Mouse (Mus musculus) CH12.LX (cell line): Measurements from ENCODE around the gene Sgms1. TPM values are rescaled to one million over a fixed set of nuclear protein-coding genes. Genes with fewer than 3 reads are reported as not detected.

ENCODE experiments used
- DNase-seq: peaks from one replicate; pipeline ENCODE4 v3.0.0-alpha.2; 2013; ENCODE audit errors: extremely low read depth
- H3K27ac ChIP-seq: 2 replicates; pipeline ENCODE4 v1.5.1; 2012; ENCODE audit warnings: low read depth, mild to moderate bottlenecking, control low read depth, moderate library complexity; ENCODE audit not compliant: insufficient read depth
- H3K27me3 ChIP-seq: replicated peaks from 2 replicates; pipeline ENCODE3; 2012; ENCODE audit warnings: inconsistent platforms
- H3K36me3 ChIP-seq, 2 experiments: replicated peaks in 1 of 2; 2 replicates each; pipeline versions ENCODE3 to v1.6.1; 2012; ENCODE audit warnings: inconsistent platforms in 1 of 2, low read length in 1 of 2, mild to moderate bottlenecking in 1 of 2, mixed read lengths in 1 of 2, moderate library complexity in 1 of 2; ENCODE audit not compliant: control insufficient read depth in 1 of 2, insufficient read depth in 1 of 2
- H3K4me1 ChIP-seq, 2 experiments: 2 replicates each; pipeline ENCODE4 v1.6.1; 2012; ENCODE audit warnings: inconsistent platforms in 1 of 2, moderate library complexity in 1 of 2; ENCODE audit not compliant: insufficient read depth in 2 of 2, control insufficient read depth in 1 of 2
- H3K4me2 ChIP-seq: 2 replicates; pipeline ENCODE4 v1.6.1; 2012; ENCODE audit warnings: low read depth, mild to moderate bottlenecking, control low read depth; ENCODE audit not compliant: poor library complexity, insufficient read depth, severe bottlenecking
- H3K4me3 ChIP-seq, 3 experiments: fragments of 150-350 bp in 1 of 3; sonication (generic) in 1 of 3; replicated peaks in 1 of 3; 2 replicates each; pipeline versions ENCODE3 to v1.5.1; 2011 to 2012; ENCODE audit warnings: low read depth in 2 of 3, low read length in 2 of 3, mild to moderate bottlenecking in 2 of 3, moderate library complexity in 2 of 3, control low read depth in 1 of 3, improper control_type of control experiment in 1 of 3, inconsistent platforms in 1 of 3, mixed read lengths in 1 of 3; ENCODE audit not compliant: poor library complexity in 1 of 3
- H3K79me2 ChIP-seq: replicated peaks from 2 replicates; pipeline ENCODE4 v1.6.1; 2012; ENCODE audit warnings: mild to moderate bottlenecking, moderate library complexity; ENCODE audit not compliant: control insufficient read depth, poor library complexity, insufficient read depth, severe bottlenecking; ENCODE audit errors: extremely low read depth
- H3K9ac ChIP-seq: 2 replicates; pipeline ENCODE4 v1.6.1; 2012; ENCODE audit warnings: low read depth, mild to moderate bottlenecking, control low read depth, moderate library complexity; ENCODE audit not compliant: insufficient read depth
- H3K9me3 ChIP-seq: replicated peaks from 2 replicates; pipeline ENCODE3; 2012; ENCODE audit warnings: low read length, inconsistent platforms, mixed read lengths
- E2F4 ChIP-seq: IDR thresholded peaks from 2 replicates; pipeline ENCODE4 v1.6.1; 2011; ENCODE audit warnings: low read depth, low read length, improper control_type of control experiment; ENCODE audit not compliant: insufficient replicate concordance
- ELF1 ChIP-seq: IDR thresholded peaks from 2 replicates; pipeline ENCODE4 v1.6.1; 2014; ENCODE audit warnings: low read depth, mild to moderate bottlenecking, inconsistent platforms, low read length, improper control_type of control experiment
- HCFC1 ChIP-seq: IDR thresholded peaks from 2 replicates; pipeline ENCODE4 v1.6.1; 2012; ENCODE audit warnings: low read depth, mild to moderate bottlenecking, inconsistent platforms, low read length, improper control_type of control experiment
- IRF4 ChIP-seq: IDR thresholded peaks from 2 replicates; pipeline ENCODE4 v1.6.1; 2014; ENCODE audit warnings: low read depth, mild to moderate bottlenecking, inconsistent platforms, low read length, improper control_type of control experiment
- KAT2A ChIP-seq: IDR thresholded peaks from 2 replicates; pipeline ENCODE4 v1.6.1; 2012; ENCODE audit warnings: low read length, improper control_type of control experiment, inconsistent platforms; ENCODE audit not compliant: insufficient replicate concordance
- MAFK ChIP-seq: IDR thresholded peaks from 2 replicates; pipeline ENCODE4 v1.6.1; 2011; ENCODE audit warnings: low read length, improper control_type of control experiment; ENCODE audit not compliant: insufficient replicate concordance
- MAZ ChIP-seq: IDR thresholded peaks from 2 replicates; pipeline ENCODE4 v1.6.1; 2012; ENCODE audit warnings: low read depth, mild to moderate bottlenecking, inconsistent platforms, low read length, improper control_type of control experiment, moderate library complexity
- MEF2A ChIP-seq: IDR thresholded peaks from 2 replicates; pipeline ENCODE4 v1.6.1; 2014; ENCODE audit warnings: low read depth, mild to moderate bottlenecking, inconsistent platforms, low read length, improper control_type of control experiment, borderline replicate concordance
- MYC ChIP-seq: IDR thresholded peaks from 2 replicates; pipeline ENCODE4 v1.6.1; 2011; ENCODE audit warnings: low read depth, mild to moderate bottlenecking, improper control_type of control experiment, low read length
- NELFE ChIP-seq: IDR thresholded peaks from 2 replicates; pipeline ENCODE4 v1.6.1; 2011; ENCODE audit warnings: low read depth, low read length, improper control_type of control experiment
- RAD21 ChIP-seq: IDR thresholded peaks from 2 replicates; pipeline ENCODE4 v1.6.1; 2011; ENCODE audit warnings: low read depth, mild to moderate bottlenecking, low read length, improper control_type of control experiment, moderate library complexity
- RCOR1 ChIP-seq: conservative IDR thresholded peaks from 2 replicates; pipeline ENCODE4 v1.6.1; 2012; ENCODE audit warnings: low read depth, mild to moderate bottlenecking, inconsistent platforms, low read length, improper control_type of control experiment
- SIN3A ChIP-seq: IDR thresholded peaks from 2 replicates; pipeline ENCODE4 v1.6.1; 2012; ENCODE audit warnings: low read length, improper control_type of control experiment, inconsistent platforms
- TBP ChIP-seq: conservative IDR thresholded peaks from 2 replicates; pipeline ENCODE4 v1.6.1; 2011; ENCODE audit warnings: low read depth, low read length, improper control_type of control experiment
- UBTF ChIP-seq: IDR thresholded peaks from 2 replicates; pipeline ENCODE4 v1.6.1; 2012; ENCODE audit warnings: low read depth, mild to moderate bottlenecking, inconsistent platforms, low read length, improper control_type of control experiment, moderate library complexity
- ZKSCAN1 ChIP-seq: IDR thresholded peaks from 2 replicates; pipeline ENCODE4 v1.6.1; 2012; ENCODE audit warnings: low read depth, inconsistent platforms, low read length, improper control_type of control experiment, borderline replicate concordance
- dilution Hi-C: fragments of 300-500 bp; cut with MboI; formaldehyde crosslinking; loops from 2 replicates; pipeline ENCODE4 v1.14.3; 2020; ENCODE audit warnings: low sequenced_read_pairs; ENCODE audit not compliant: extremely low pct_unique_long_range_greater_than_20kb, extremely low pct_ligation_motif_present
- in situ Hi-C: fragments of 300-500 bp; cut with MboI; formaldehyde crosslinking; loops from 3 replicates; pipeline ENCODE4 v1.14.3; 2019; ENCODE audit warnings: low sequenced_read_pairs, low pct_ligation_motif_present, low pct_unique_long_range_greater_than_20kb, mixed read lengths
- polyA plus RNA-seq: library from polyadenylated mRNA; unstranded; fragments of >175 nt; gene quantifications from 2 replicates; pipeline ENCODE4 v1.2.1, GENCODE M21; 2012; ENCODE audit warnings: low read depth; ENCODE audit not compliant: insufficient read length
- total RNA-seq, 2 experiments: library from RNA; depleted of rRNA; stranded (reverse); fragments of 300-350 nt in 1 of 2; fragments of >200 nt in 1 of 2; gene quantifications; 2 replicates each; pipeline ENCODE4 v1.2.3; 2012 to 2014

Sgms1 gene
- total and polyA plus RNA-seq, 3 experiments: 1.4 to 1.8 (median 1.8) TPM

DNA sequence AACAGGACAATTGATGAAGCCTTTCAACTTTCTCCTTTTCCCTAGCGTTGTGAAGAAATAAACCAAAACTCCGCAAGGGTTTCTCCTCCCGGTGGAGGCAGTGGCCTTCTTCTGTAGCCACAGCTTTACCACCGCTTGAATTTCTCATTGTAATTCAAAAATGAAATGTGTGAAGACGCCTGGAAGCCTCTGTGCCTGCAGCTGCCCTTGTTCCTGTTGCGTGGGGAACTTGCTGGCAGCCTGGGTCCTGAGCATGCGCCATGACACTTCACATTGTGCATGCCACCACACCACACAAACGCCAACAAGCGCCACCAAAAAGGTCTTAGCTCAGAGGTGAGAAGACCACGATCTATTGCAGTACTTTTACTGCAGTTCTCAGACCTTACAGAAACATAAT lies 158.2 kb downstream of the Sgms1 start:
- DNase-seq: no peak
- TF ChIP-seq NELFE: no peak
- no peak for TF ChIP-seq MEF2A
- no peak for TF ChIP-seq ZKSCAN1
- in situ Hi-C loops (no loop called here), dilution Hi-C loops (no loop called here)
- H3K27me3 ChIP-seq: no peaks in the 10 kb centered on the region
- no peak overlapping the region for H3K4me3 ChIP-seq
- H3K36me3 ChIP-seq: no peaks in the 10 kb centered on the region
- no peak overlapping the region for H3K27ac ChIP-seq
- no peaks in the 10 kb centered on the region for H3K79me2 ChIP-seq
- H3K9ac ChIP-seq: no peak overlapping the region
- no peaks in the 10 kb centered on the region for H3K9me3 ChIP-seq
- no peak overlapping the region for H3K4me2 ChIP-seq
- peaks cover 0 to 23% of the 10 kb centered on the region in 2 experiments; a peak in 3 of 4 replicates for H3K4me1 ChIP-seq

- Histone ChIP-seq H3K4me1 (peaks cover 0 to 23% of the 10 kb centered on the region in 2 experiments; a peak in 3 of 4 replicates), H3K27ac (no peak overlapping the region), H3K9ac (no peak overlapping the region), H3K9me3 (peaks cover under 1% of the 10 kb centered on the region), H3K4me2 (no peak overlapping the region), H3K36me3 (no peaks in the 10 kb centered on the region), H3K4me3 (no peak overlapping the region), H3K27me3 (no peaks in the 10 kb centered on the region), H3K79me2 (no peaks in the 10 kb centered on the region)
- TF ChIP-seq E2F4 (no peak), MAFK (no peak), HCFC1 (no peak), MAZ (no peak), RAD21 (no peak), UBTF (no peak), IRF4 (no peak), MYC (no peak), KAT2A (no peak), ELF1 (no peak), SIN3A (no peak), TBP (no peak), RCOR1 (no peak)
- no peak for DNase-seq
- dilution Hi-C loops (no loop called here), in situ Hi-C loops (no loop called here)
Observed at GRCm38 (mm10) chr19:32230798-32231197, 158.7 kb downstream of the Sgms1 start.
